Mouse (Mus musculus) CD4-positive helper T cell, adult 2 months (primary cell): Measurements from ENCODE around the gene Tnfaip2.

Experiments
- DNase-seq: peaks from one replicate; pipeline ENCODE4 v3.0.0-alpha.2; 2012; ENCODE audit warnings: low read depth, missing footprints, low spot score

Tnfaip2 gene

GRCm38 (mm10) chr12:111474384-111474783, 32.1 kb downstream of the Tnfaip2 start:
- no peak for DNase-seq

DNA sequence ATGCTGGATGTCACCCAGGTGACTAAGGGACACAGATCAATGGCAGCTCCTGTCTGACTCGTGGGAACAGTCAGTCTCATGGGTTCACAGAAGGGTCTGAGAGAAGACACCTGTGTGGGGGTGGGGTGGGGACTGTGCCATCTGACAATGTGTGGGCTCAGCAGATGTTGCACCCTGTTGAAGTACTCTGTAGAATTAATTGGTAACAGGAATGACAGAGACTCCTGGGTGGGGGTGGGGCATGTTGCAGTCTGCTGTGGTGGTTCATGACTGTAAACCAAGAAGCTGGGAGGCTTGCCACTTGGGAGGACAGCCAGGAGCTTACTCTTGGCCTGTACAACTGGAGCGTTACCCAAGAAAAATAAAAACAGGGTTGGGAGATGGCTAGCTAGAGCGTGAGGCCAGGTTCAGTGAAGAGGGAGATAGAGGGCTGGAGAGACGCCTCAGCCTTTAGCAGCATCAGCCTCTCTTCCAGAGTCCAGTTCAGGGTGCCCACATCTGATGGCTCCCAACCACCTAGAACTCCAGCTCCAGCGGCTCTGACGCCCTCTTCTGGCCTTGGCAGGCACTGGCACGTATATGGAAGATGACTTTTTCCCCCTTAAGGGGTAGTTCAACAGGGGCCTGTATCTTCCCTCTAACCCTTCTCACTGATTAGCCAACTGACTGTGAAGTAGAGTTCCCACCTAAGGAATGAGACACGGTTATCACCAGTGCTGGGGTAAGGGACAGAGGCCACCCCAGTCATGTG, 32.8 kb downstream of the Tnfaip2 start:
- no peak for DNase-seq

- DNase-seq, result no peak
Observed at GRCm38 (mm10) chr12:111478924-111479323, 36.7 kb downstream of the Tnfaip2 start.

- DNase-seq, result no peak
Observed at GRCm38 (mm10) chr12:111479917-111480316, 37.6 kb downstream of the Tnfaip2 start.

DNA sequence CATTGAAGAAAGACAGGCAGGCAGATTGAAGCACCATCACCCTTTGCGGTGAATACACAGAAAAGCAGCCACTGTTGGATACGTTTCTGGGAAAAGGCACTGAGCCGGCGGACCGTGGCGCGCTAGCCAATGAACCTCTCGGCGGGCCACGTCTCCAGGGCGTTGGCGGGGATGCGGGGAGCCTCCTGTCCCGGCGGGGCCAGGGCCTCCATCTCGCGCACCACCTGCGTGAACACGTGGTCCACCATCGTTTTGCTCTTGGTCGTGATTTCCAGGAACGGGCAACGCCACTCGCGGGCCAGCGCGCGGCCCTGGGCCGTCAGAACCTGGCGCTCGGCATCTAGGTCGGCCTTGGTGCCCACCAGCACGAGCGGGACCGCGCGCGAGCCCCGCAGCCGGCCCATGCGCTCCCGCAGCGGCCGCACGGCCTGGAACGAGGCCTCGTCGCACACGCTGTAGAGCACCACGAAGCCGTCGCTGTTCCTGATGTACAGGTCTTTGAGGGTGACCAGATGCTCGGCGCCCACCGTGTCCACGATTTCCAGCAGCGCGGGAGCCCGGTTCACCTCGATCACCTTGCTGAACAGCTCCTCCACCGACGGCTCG, 42.9 kb downstream of the Tnfaip2 start:
- no peak for DNase-seq

- DNase-seq, result no peak
Observed at GRCm38 (mm10) chr12:111485652-111486306, 43.5 kb downstream of the Tnfaip2 start, which contains the start of gene Gm266. Gm266 (minus strand) TSS chr12:111485823.

DNA sequence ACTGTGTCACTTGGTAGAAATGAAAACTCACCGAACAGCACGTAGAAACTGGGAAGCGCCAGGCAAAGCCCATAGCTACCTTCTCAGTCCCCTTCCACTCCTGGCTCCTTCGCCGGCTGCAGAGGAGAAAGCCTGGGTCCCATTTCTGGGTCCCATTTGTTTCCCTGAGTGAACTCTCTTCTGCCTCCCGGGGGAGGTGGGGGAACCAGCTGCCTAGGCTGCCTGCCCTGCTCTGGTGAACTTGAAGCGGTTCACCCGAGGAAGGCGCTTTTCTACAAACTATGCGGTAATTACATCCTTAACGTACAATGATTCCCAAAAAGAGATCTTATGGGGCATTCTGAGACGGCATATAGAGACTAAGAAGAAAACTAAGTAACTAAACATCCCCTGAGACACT, 44.2 kb downstream of the Tnfaip2 start:
- DNase-seq, result no peak

GRCm38 (mm10) chr12:111489261-111489865, 47.1 kb downstream of the Tnfaip2 start:
- DNase-seq, result no peak

DNA sequence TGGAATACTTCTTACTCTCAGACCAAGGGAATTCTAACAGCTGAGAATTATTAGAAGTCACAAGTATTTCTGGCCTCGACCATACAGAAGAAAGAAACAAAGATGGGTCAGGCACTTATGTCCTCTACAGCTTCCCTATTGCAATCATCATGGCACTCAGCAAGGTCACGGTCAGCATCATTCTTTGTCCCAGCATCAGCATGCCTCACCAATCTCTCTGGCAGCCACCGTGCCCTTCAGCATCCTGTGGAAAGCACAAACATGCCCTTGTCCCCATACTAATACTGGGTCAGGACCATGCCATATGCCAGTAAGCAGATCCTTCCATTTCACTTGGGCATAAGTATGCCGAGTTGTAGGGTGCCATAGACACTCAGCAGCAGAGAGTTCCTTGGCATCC, 52.7 kb downstream of the Tnfaip2 start:
- DNase-seq, result no peak

- no peak for DNase-seq
Observed at GRCm38 (mm10) chr12:111497076-111497475, 54.8 kb downstream of the Tnfaip2 start.

DNA sequence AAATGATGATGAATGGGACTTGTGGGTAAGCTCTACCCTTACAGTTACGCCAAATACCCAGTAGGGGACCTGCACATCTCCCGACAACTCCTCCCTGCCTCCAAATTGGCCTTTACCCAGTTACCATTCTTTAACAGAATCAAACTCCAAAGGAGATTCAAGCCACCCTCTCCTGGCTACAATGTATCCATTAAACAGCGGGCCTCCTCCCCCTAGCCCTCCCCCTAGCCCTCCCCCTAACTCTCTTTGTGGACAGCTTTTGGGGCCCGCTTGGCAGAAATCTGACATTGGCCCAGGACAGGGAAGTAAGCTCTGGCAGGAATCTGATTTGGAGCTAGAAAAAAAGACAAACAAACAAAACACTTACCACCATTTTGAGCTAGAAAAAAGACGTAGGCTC, 57.3 kb downstream of the Tnfaip2 start:
- DNase-seq, result no peak

DNA sequence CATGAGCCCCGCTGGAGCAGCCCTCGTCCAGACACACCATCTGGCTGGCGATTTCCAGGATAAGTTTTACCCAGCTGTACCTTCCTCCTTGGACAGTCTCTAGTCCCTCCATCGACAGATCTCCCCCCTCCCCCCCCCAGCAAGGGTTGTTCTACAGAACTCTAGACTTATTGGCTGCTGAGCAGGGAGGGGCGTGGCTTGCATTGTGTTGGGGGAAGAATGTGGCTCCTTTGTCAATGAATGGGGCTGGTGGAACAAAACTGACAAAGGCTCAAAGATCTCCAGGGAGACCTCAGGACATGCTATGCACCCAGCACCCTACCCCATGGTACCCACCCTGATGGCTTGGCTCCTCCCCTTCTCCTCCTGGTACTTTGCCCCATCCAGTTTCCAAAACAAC, 58.5 kb downstream of the Tnfaip2 start:
- DNase-seq, result no peak

DNA sequence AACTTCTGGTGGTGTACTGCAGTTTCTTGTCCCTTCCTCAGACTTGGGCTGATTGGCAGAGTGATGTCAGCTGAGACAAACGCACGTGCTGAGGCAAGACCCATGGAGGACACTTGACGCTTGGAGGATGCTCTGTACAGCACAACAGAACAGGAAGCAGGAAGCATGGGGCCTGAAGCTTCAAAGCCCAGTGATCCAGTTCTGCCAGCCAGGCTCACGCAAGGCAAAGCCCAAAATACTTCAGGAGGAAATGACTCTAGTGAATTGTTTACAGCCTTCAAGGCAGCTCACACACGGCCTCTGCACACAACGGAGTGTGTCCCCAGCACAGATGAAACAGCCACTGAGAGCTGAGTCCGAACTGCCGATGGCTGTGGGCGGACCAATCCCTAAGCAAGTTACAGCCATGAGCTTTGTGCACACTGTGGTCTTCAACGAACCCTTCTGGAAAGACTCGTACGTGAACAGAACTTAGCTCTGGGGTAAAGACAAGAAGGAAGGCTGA, 60.8 kb downstream of the Tnfaip2 start:
- DNase-seq, result no peak

- no peak for DNase-seq
Observed at GRCm38 (mm10) chr12:111503571-111503970, 61.3 kb downstream of the Tnfaip2 start.
